Mouse (Mus musculus): ENCODE measurements around the gene Kcnk13. TPM values are rescaled to one million over a fixed set of nuclear protein-coding genes. Genes with fewer than 3 reads are reported as not detected.

Kcnk13 gene
- total and polyA plus RNA-seq, 3 experiments, result 0.11 TPM; not detected in 2

DNA sequence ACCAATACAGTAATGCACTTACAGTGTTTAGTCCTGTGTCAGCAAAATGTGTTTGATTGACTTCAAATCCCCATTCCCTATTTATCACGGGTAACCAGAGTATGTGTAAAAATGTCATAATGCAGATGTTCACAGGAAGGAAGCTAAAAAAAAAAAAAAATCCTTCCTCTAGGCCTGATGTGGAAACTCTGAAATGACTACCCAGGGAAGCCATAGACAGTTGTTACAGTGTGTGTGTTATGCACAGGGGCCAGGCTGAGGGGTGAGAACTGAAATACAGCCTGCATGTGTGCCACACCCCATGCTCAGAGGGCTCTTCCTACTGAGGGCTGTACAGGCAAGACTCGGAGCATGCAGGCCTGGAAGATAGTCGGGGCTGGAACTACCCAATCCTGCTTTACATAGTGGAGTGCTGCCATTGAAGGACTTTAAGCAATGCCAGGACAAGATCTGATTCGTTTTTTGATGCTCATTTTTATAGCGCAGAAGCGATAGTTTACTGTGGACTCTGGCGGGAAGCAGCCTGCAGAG lies 62.5 kb downstream of the Kcnk13 start:
- H3K4me1 ChIP-seq (ENCODE audit: insufficient read depth, low read depth, low read length), result no peaks in the 10 kb centered on the region
- H3K4me3 ChIP-seq (ENCODE audit: low read depth, low read length), result no peak overlapping the region
- TF ChIP-seq CTCF (IDR thresholded peaks at IDR 0.05; ENCODE audit: low read depth, low read length), result no peak
- no peak for TF ChIP-seq GATA1 (IDR thresholded peaks at IDR 0.05; ENCODE audit: borderline replicate concordance, low read length)
- TF ChIP-seq GATA2 (IDR thresholded peaks at IDR 0.05; ENCODE audit: borderline replicate concordance, low read depth, low read length), result no peak
- TF ChIP-seq POLR2AphosphoS5 (IDR thresholded peaks at IDR 0.05; ENCODE audit: insufficient replicate concordance, low read depth, low read length), result no peak
- no peak for TF ChIP-seq TAL1 (conservative IDR thresholded peaks at IDR 0.05; ENCODE audit: low read depth, low read length)
- no peak for ATAC-seq (ENCODE audit: extremely low read depth, insufficient number of reproducible peaks, low FRiP score, poor library complexity, severe bottlenecking)
- DNase-seq (ENCODE audit: low spot score), result no peak
- no peaks in the 10 kb centered on the region for H3K9me3 ChIP-seq (replicated peaks)
- H3K36me3 ChIP-seq (replicated peaks), result no peaks in the 10 kb centered on the region
- peaks cover 17% of the 10 kb centered on the region for H3K27me3 ChIP-seq (ENCODE audit: insufficient read depth, low read length)

- TF ChIP-seq CTCF (IDR thresholded peaks at IDR 0.05; ENCODE audit: low read depth, low read length) (no peak), GATA2 (IDR thresholded peaks at IDR 0.05; ENCODE audit: borderline replicate concordance, low read depth, low read length) (no peak), TAL1 (conservative IDR thresholded peaks at IDR 0.05; ENCODE audit: low read depth, low read length) (no peak), POLR2AphosphoS5 (IDR thresholded peaks at IDR 0.05; ENCODE audit: insufficient replicate concordance, low read depth, low read length) (no peak), GATA1 (IDR thresholded peaks at IDR 0.05; ENCODE audit: borderline replicate concordance, low read length) (no peak)
- no peaks in the 10 kb centered on the region for H3K9me3 ChIP-seq (replicated peaks)
- no peak for ATAC-seq (ENCODE audit: extremely low read depth, insufficient number of reproducible peaks, low FRiP score, poor library complexity, severe bottlenecking)
Measured at GRCm38 (mm10) chr12:100027281-100027680, 63.0 kb downstream of the Kcnk13 start.

GRCm38 (mm10) chr12:100031681-100032080 lies 67.4 kb downstream of the Kcnk13 start:
- peaks cover 5% of the 10 kb centered on the region; the same call in 1 of the 2 replicates for H3K27me3 ChIP-seq (ENCODE audit: insufficient read depth, low read length)
- H3K4me1 ChIP-seq (ENCODE audit: insufficient read depth, low read depth, low read length), result no peaks in the 10 kb centered on the region
- no peak overlapping the region for H3K4me3 ChIP-seq (ENCODE audit: low read depth, low read length)
- no peaks in the 10 kb centered on the region for H3K9me3 ChIP-seq (replicated peaks)
- TF ChIP-seq POLR2AphosphoS5 (IDR thresholded peaks at IDR 0.05; ENCODE audit: insufficient replicate concordance, low read depth, low read length) (no peak), TAL1 (conservative IDR thresholded peaks at IDR 0.05; ENCODE audit: low read depth, low read length) (no peak), GATA1 (IDR thresholded peaks at IDR 0.05; ENCODE audit: borderline replicate concordance, low read length) (no peak), GATA2 (IDR thresholded peaks at IDR 0.05; ENCODE audit: borderline replicate concordance, low read depth, low read length) (no peak), CTCF (IDR thresholded peaks at IDR 0.05; ENCODE audit: low read depth, low read length) (no peak)
- DNase-seq (ENCODE audit: low spot score) (no peak), ATAC-seq (ENCODE audit: extremely low read depth, insufficient number of reproducible peaks, low FRiP score, poor library complexity, severe bottlenecking) (no peak)
- no peaks in the 10 kb centered on the region for H3K36me3 ChIP-seq (replicated peaks)

More at GRCm38 (mm10) chr12:100027281-100027680, 63.0 kb downstream of the Kcnk13 start:
- no peaks in the 10 kb centered on the region for H3K36me3 ChIP-seq (replicated peaks)
- DNase-seq (ENCODE audit: low spot score), result no peak
- no peak overlapping the region for H3K4me3 ChIP-seq (ENCODE audit: low read depth, low read length)
- H3K4me1 ChIP-seq (ENCODE audit: insufficient read depth, low read depth, low read length), result no peaks in the 10 kb centered on the region
- H3K27me3 ChIP-seq (ENCODE audit: insufficient read depth, low read length), result peaks cover 17% of the 10 kb centered on the region

DNA sequence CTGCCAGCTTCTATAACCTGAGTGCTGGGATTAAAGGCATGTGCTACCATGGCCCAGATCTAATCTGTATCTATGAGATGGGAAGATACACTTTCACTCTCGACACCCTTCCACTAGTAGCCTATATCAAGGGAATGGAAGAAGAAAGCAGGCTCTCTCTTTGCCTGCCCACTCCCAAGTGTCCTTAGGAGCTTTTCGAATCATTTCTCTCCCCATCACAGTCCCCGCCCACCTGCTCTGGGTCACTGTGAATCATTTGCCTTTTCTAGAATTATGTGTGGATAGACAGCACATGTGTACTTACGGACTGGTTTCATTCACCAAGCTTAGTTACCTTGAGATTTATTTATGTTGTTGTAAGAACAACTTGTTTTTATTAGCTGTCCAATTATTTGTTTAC lies 68.2 kb downstream of the Kcnk13 start:
- no peak for TF ChIP-seq GATA2 (IDR thresholded peaks at IDR 0.05; ENCODE audit: borderline replicate concordance, low read depth, low read length)
- TF ChIP-seq POLR2AphosphoS5 (IDR thresholded peaks at IDR 0.05; ENCODE audit: insufficient replicate concordance, low read depth, low read length), result no peak
- TF ChIP-seq TAL1 (conservative IDR thresholded peaks at IDR 0.05; ENCODE audit: low read depth, low read length), result no peak
- no peak for TF ChIP-seq CTCF (IDR thresholded peaks at IDR 0.05; ENCODE audit: low read depth, low read length)
- TF ChIP-seq GATA1 (IDR thresholded peaks at IDR 0.05; ENCODE audit: borderline replicate concordance, low read length), result no peak
- ATAC-seq (ENCODE audit: extremely low read depth, insufficient number of reproducible peaks, low FRiP score, poor library complexity, severe bottlenecking), result no peak
- no peak overlapping the region for H3K4me3 ChIP-seq (ENCODE audit: low read depth, low read length)

DNA sequence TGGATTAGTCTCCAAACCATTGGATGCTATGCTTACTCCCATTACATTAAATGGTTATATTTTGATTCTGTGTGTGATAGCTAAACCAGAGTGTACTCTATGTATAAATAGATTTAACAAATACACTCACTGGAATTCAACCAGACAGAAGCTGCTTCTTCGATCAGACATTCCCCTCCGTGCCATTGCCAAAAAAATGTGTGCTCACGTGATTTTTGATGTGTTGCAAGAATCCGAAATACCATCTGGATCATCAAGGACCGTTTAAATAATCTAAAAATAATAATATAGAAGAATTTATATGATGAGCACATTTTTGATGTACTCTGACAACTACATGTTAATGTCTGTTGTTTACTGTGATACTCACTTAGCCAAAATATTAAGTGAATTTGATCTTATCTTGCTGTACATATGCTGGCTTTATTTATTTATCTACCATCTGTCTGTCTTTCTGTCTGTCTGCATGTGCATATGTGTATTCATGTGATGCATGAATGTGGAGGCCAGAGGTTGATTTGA lies 74.5 kb downstream of the Kcnk13 start:
- ATAC-seq (ENCODE audit: extremely low read depth, insufficient number of reproducible peaks, low FRiP score, poor library complexity, severe bottlenecking) (no peak), DNase-seq (ENCODE audit: low spot score) (no peak)
- Histone ChIP-seq H3K9me3 (replicated peaks) (no peaks in the 10 kb centered on the region), H3K4me3 (ENCODE audit: low read depth, low read length) (no peak overlapping the region), H3K4me1 (ENCODE audit: insufficient read depth, low read depth, low read length) (no peaks in the 10 kb centered on the region), H3K27me3 (ENCODE audit: insufficient read depth, low read length) (peaks cover 5% of the 10 kb centered on the region), H3K36me3 (replicated peaks) (no peaks in the 10 kb centered on the region)
- TF ChIP-seq CTCF (IDR thresholded peaks at IDR 0.05; ENCODE audit: low read depth, low read length) (no peak), GATA2 (IDR thresholded peaks at IDR 0.05; ENCODE audit: borderline replicate concordance, low read depth, low read length) (no peak), TAL1 (conservative IDR thresholded peaks at IDR 0.05; ENCODE audit: low read depth, low read length) (no peak), POLR2AphosphoS5 (IDR thresholded peaks at IDR 0.05; ENCODE audit: insufficient replicate concordance, low read depth, low read length) (no peak)

More for the DNA sequence above, 68.2 kb downstream of the Kcnk13 start:
- no peaks in the 10 kb centered on the region for H3K36me3 ChIP-seq (replicated peaks)
- no peaks in the 10 kb centered on the region; the same call in 1 of the 2 replicates for H3K27me3 ChIP-seq (ENCODE audit: insufficient read depth, low read length)
- no peak for DNase-seq (ENCODE audit: low spot score)
- H3K4me1 ChIP-seq (ENCODE audit: insufficient read depth, low read depth, low read length), result no peaks in the 10 kb centered on the region
- H3K9me3 ChIP-seq (replicated peaks), result no peaks in the 10 kb centered on the region

GRCm38 (mm10) chr12:100042116-100042515 lies 77.8 kb downstream of the Kcnk13 start:
- ATAC-seq (ENCODE audit: extremely low read depth, insufficient number of reproducible peaks, low FRiP score, poor library complexity, severe bottlenecking), result no peak
- Histone ChIP-seq H3K4me3 (ENCODE audit: low read depth, low read length) (no peak overlapping the region), H3K9me3 (replicated peaks) (no peaks in the 10 kb centered on the region), H3K27me3 (ENCODE audit: insufficient read depth, low read length) (peaks cover 5% of the 10 kb centered on the region), H3K4me1 (ENCODE audit: insufficient read depth, low read depth, low read length) (no peaks in the 10 kb centered on the region), H3K36me3 (replicated peaks) (no peaks in the 10 kb centered on the region)
- no peak for DNase-seq (ENCODE audit: low spot score)
- TF ChIP-seq GATA2 (IDR thresholded peaks at IDR 0.05; ENCODE audit: borderline replicate concordance, low read depth, low read length), result no peak
- no peak for TF ChIP-seq GATA1 (IDR thresholded peaks at IDR 0.05; ENCODE audit: borderline replicate concordance, low read length)
- no peak for TF ChIP-seq CTCF (IDR thresholded peaks at IDR 0.05; ENCODE audit: low read depth, low read length)
- no peak for TF ChIP-seq POLR2AphosphoS5 (IDR thresholded peaks at IDR 0.05; ENCODE audit: insufficient replicate concordance, low read depth, low read length)
- TF ChIP-seq TAL1 (conservative IDR thresholded peaks at IDR 0.05; ENCODE audit: low read depth, low read length), result no peak

All from G1E (cell line).